Mouse (Mus musculus) layer of hippocampus, adult 9-11 months (tissue): ENCODE measurements at regions not wholly inside any gene's neighbourhood (a gene's known extent, or its start where the extent isn't known, plus 50 kb on each side); places are given as distances from the start of the nearest gene placed in this dataset.

ENCODE experiments used
- DNase-seq: peaks from one replicate; pipeline ENCODE4 v3.0.0; 2022

GRCm38 (mm10) chrX:14505102-14505501 lies 294.2 kb downstream of the H2al1n start:
- DNase-seq: peak; percentile 28
